Mouse (Mus musculus) C2C12 (cell line): Measurements from ENCODE around the gene Mprip. TPM values are rescaled to one million over a fixed set of nuclear protein-coding genes. Genes with fewer than 3 reads are reported as not detected.

Experiments
- H3K27me3 ChIP-seq: one replicate; pipeline ENCODE4 v1.6.1; 2011; ENCODE audit not compliant: control insufficient read depth, insufficient read depth, insufficient read length
- H3K36me3 ChIP-seq: one replicate; pipeline ENCODE4 v1.6.1; 2011; ENCODE audit not compliant: control insufficient read depth, insufficient read depth
- H3K4me3 ChIP-seq: one replicate; pipeline ENCODE4 v1.5.1; 2011; ENCODE audit warnings: mild to moderate bottlenecking, control low read depth; ENCODE audit not compliant: poor library complexity, insufficient read depth, severe bottlenecking
- H3K79me2 ChIP-seq: one replicate; pipeline ENCODE4 v1.6.1; 2011; ENCODE audit not compliant: control insufficient read depth, insufficient read depth
- H3K79me3 ChIP-seq: one replicate; pipeline ENCODE4 v1.6.1; 2011; ENCODE audit warnings: low read depth, control low read depth
- H3ac ChIP-seq: one replicate; pipeline ENCODE3; 2011; ENCODE audit warnings: low read depth; ENCODE audit not compliant: control insufficient read depth, insufficient read length
- CEBPB ChIP-seq: IDR thresholded peaks from one replicate; pipeline ENCODE4 v1.6.1; 2011; ENCODE audit warnings: low read depth, mild to moderate bottlenecking, control low read depth, moderate library complexity
- CTCF ChIP-seq: IDR thresholded peaks from one replicate; pipeline ENCODE4 v1.5.1; 2011; ENCODE audit not compliant: control insufficient read depth, insufficient read depth, insufficient read length
- FOSL1 ChIP-seq: IDR thresholded peaks from one replicate; pipeline ENCODE4 v1.8.0; 2011; ENCODE audit warnings: mild to moderate bottlenecking, low read length; ENCODE audit not compliant: poor library complexity, insufficient read depth, severe bottlenecking
- MAX ChIP-seq: IDR thresholded peaks from one replicate; pipeline ENCODE4 v1.6.1; 2011; ENCODE audit warnings: mild to moderate bottlenecking, control low read depth
- MYOD1 ChIP-seq: IDR thresholded peaks from one replicate; pipeline ENCODE4 v1.6.1; 2011; ENCODE audit warnings: low read depth; ENCODE audit not compliant: control insufficient read depth, insufficient read length
- MYOG ChIP-seq: IDR thresholded peaks from one replicate; pipeline ENCODE4 v1.6.1; 2011; ENCODE audit not compliant: control insufficient read depth, insufficient read length; ENCODE audit errors: extremely low read depth
- USF1 ChIP-seq: IDR thresholded peaks from one replicate; pipeline ENCODE4 v1.6.1; 2011; ENCODE audit warnings: low read depth, mild to moderate bottlenecking, control low read depth, moderate library complexity
- polyA plus RNA-seq: library from polyadenylated mRNA; unstranded; fragments of >200 nt; fragmentation: generic; extraction: Trizol; gene quantifications from one replicate; pipeline ENCODE4 v1.2.1, GENCODE M21; 2012; ENCODE audit warnings: missing spikeins

Mprip gene
- polyA plus RNA-seq, 1 experiment, result 257 TPM

DNA sequence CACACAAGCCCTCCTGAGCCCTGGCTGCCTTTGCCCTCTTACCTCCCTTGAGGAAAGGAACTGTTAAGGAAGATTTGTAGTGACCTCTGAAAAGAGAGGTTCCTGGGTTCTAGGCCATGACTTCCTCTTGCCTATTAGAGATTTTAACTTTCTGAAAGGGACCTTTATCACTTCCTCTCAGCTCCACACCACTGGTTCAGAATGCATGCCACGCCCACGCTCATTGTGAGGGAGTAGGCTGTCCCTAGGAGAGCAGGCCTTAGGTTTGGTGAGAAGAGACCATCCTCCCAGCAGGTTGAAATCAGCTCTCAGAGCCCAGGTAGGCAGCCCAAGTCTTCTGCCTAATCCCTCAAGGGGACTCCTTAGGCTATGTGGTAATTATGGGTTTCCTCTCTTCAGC, 78.9 kb downstream of the Mprip start:
- Histone ChIP-seq H3K4me3 (no peak overlapping the region), H3K79me3 (no peaks in the 10 kb centered on the region), H3K79me2 (no peaks in the 10 kb centered on the region), H3ac (no peak overlapping the region), H3K36me3 (peaks cover 82% of the 10 kb centered on the region), H3K27me3 (no peaks in the 10 kb centered on the region)
- TF ChIP-seq CEBPB (no peak), CTCF (no peak), FOSL1 (no peak), USF1 (no peak), MYOG (no peak), MAX (no peak), MYOD1 (no peak)

DNA sequence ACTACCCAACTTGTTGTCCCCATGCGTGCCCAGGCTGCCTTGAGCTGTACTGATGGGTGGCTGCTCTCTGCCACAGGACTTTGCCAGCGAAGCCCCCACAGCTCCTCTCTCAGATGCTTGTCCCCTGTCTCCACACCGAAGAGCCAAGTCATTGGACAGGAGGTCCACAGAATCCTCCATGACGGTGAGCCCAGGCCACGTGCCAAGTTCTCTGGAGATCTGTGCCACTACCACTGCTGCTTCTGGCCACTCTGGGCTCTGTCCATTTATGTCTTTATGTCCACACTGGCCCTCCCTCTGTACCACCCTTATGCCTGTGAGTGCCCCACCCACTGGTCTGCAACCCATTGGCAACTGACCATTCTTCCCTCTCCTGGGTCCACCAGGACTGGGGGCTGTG, 80.8 kb downstream of the Mprip start:
- Histone ChIP-seq H3K79me2 (no peaks in the 10 kb centered on the region), H3K27me3 (no peaks in the 10 kb centered on the region), H3K4me3 (no peak overlapping the region), H3K79me3 (no peaks in the 10 kb centered on the region), H3ac (no peak overlapping the region), H3K36me3 (peaks cover 80% of the 10 kb centered on the region)
- TF ChIP-seq MAX, result no peak
- TF ChIP-seq FOSL1, result no peak
- no peak for TF ChIP-seq MYOD1
- TF ChIP-seq USF1, result no peak
- no peak for TF ChIP-seq CTCF
- no peak for TF ChIP-seq MYOG
- no peak for TF ChIP-seq CEBPB

GRCm38 (mm10) chr11:59743307-59743706, 82.2 kb downstream of the Mprip start:
- Histone ChIP-seq H3K4me3 (no peak overlapping the region), H3K79me3 (no peaks in the 10 kb centered on the region), H3K79me2 (no peaks in the 10 kb centered on the region), H3K27me3 (no peaks in the 10 kb centered on the region), H3ac (no peak overlapping the region), H3K36me3 (peaks cover 74% of the 10 kb centered on the region)
- TF ChIP-seq MYOD1 (no peak), CTCF (no peak), USF1 (no peak), CEBPB (no peak), FOSL1 (no peak), MAX (no peak), MYOG (no peak)

- no peak overlapping the region for H3K4me3 ChIP-seq
- H3K79me2 ChIP-seq, result no peaks in the 10 kb centered on the region
- H3K27me3 ChIP-seq, result no peaks in the 10 kb centered on the region
- no peaks in the 10 kb centered on the region for H3K79me3 ChIP-seq
- peaks cover 74% of the 10 kb centered on the region for H3K36me3 ChIP-seq
- no peak overlapping the region for H3ac ChIP-seq
- TF ChIP-seq FOSL1 (no peak), CEBPB (no peak), MYOG (no peak), MYOD1 (no peak), CTCF (no peak), MAX (no peak), USF1 (no peak)
These were observed 82.6 kb downstream of the Mprip start for GRCm38 (mm10) chr11:59743712-59744111.

DNA sequence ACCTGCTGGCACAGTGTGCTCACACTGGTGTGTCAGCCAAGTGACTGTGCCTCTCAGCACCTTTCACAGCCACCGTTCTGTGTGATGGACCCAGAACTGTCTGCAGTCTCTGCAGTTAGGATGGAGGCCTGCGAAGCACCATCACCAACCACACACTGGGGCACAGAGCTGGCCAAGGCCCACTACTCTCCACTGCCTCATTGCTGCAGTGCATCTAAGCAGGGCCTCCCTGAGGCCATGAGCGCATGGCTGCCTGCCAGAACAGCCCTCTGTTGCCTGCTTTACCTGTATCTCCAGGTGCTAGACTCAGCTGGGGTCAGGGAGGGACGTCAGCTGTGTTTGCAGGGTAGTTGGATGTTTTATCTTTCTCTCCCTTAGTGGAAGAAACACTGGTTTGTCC, 83.3 kb downstream of the Mprip start:
- H3K79me2 ChIP-seq, result no peaks in the 10 kb centered on the region
- H3K27me3 ChIP-seq, result no peaks in the 10 kb centered on the region
- H3ac ChIP-seq, result no peak overlapping the region
- H3K79me3 ChIP-seq, result no peaks in the 10 kb centered on the region
- H3K4me3 ChIP-seq, result no peak overlapping the region
- TF ChIP-seq CTCF, result no peak
- no peak for TF ChIP-seq MYOD1
- no peak for TF ChIP-seq CEBPB
- TF ChIP-seq MAX, result no peak
- no peak for TF ChIP-seq USF1
- no peak for TF ChIP-seq MYOG
- TF ChIP-seq FOSL1, result no peak
- H3K36me3 ChIP-seq, result peaks cover 74% of the 10 kb centered on the region

DNA sequence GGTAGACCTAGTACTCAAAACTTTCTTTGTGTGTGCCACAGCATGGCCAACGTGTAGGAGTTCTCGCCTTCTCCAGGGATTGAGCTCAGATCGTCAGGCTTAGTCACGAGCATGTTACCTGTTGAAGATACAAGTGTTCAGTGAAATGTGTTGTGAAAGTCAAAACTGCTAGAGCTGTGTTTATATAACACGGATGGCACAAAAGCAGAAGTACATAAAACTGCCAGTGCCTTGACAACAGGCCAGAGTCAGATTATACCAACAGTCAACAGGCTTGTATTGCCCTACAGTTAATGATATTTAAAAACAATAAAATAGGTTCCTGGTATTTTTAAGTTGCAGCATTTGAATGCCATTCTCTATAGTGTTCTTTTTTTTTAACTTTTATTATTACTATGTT, 84.7 kb downstream of the Mprip start:
- H3K79me2 ChIP-seq, result no peaks in the 10 kb centered on the region
- TF ChIP-seq CTCF (no peak), CEBPB (no peak), MYOD1 (no peak), FOSL1 (no peak), MAX (no peak), MYOG (no peak), USF1 (no peak)
- H3K27me3 ChIP-seq, result no peaks in the 10 kb centered on the region
- no peak overlapping the region for H3ac ChIP-seq
- peaks cover 74% of the 10 kb centered on the region for H3K36me3 ChIP-seq
- H3K79me3 ChIP-seq, result no peaks in the 10 kb centered on the region
- no peak overlapping the region for H3K4me3 ChIP-seq
